Mouse (Mus musculus): ENCODE results near the gene Slc44a4.

GRCm38 (mm10) chr17:34959881-34960515 lies 45.7 kb downstream of the Slc44a4 start:
- TF ChIP-seq CTCF (IDR thresholded peaks at IDR 0.05; ENCODE audit: low read depth) (no peak), EP300 (IDR thresholded peaks at IDR 0.05; ENCODE audit: low read depth) (no peak)
